Mouse (Mus musculus) myocyte (in vitro differentiated cells): ENCODE data around the gene Tenm4. TPM values are rescaled to one million over a fixed set of nuclear protein-coding genes. Genes with fewer than 3 reads are reported as not detected.

Source experiments
- H3K27me3 ChIP-seq: one replicate; pipeline ENCODE4 v1.6.1; 2011; ENCODE audit not compliant: control insufficient read depth, insufficient read depth, insufficient read length
- H3K36me3 ChIP-seq: one replicate; pipeline ENCODE4 v1.6.1; 2011; ENCODE audit not compliant: control insufficient read depth, insufficient read depth
- H3K4me2 ChIP-seq: one replicate; pipeline ENCODE4 v1.6.1; 2011; ENCODE audit warnings: low read depth, control low read depth
- H3K4me3 ChIP-seq: one replicate; pipeline ENCODE4 v1.5.1; 2011; ENCODE audit warnings: mild to moderate bottlenecking, control low read depth, moderate library complexity
- H3K79me2 ChIP-seq: one replicate; pipeline ENCODE4 v1.6.1; 2011; ENCODE audit not compliant: control insufficient read depth, insufficient read depth
- H3ac ChIP-seq: one replicate; pipeline ENCODE4 v1.6.1; 2011; ENCODE audit not compliant: control insufficient read depth, insufficient read length
- CEBPB ChIP-seq: IDR thresholded peaks from 2 replicates; pipeline ENCODE4 v1.6.1; 2011; ENCODE audit warnings: mild to moderate bottlenecking, moderate library complexity; ENCODE audit not compliant: poor library complexity, insufficient read depth, severe bottlenecking
- E2F4 ChIP-seq: IDR thresholded peaks from one replicate; pipeline ENCODE4 v1.6.1; 2011; ENCODE audit warnings: mild to moderate bottlenecking, control low read depth, moderate library complexity; ENCODE audit not compliant: insufficient read depth
- MAX ChIP-seq: IDR thresholded peaks from one replicate; pipeline ENCODE4 v1.6.1; 2011; ENCODE audit warnings: low read depth, mild to moderate bottlenecking, control low read depth
- MYOD1 ChIP-seq, 3 experiments: IDR thresholded peaks; one replicate each; pipeline ENCODE4 v1.6.1; 2011; ENCODE audit warnings: control low read depth in 2 of 3, low read depth in 2 of 3, mild to moderate bottlenecking in 2 of 3, moderate library complexity in 1 of 3; ENCODE audit not compliant: insufficient read length in 2 of 3, control insufficient read depth in 1 of 3
- MYOG ChIP-seq, 3 experiments: IDR thresholded peaks; one replicate each; pipeline ENCODE4 v1.6.1; 2011; ENCODE audit warnings: control low read depth in 2 of 3, low read depth in 2 of 3, mild to moderate bottlenecking in 2 of 3; ENCODE audit not compliant: insufficient read length in 2 of 3, control insufficient read depth in 1 of 3, insufficient read depth in 1 of 3
- POLR2A ChIP-seq: IDR thresholded peaks from one replicate; pipeline ENCODE4 v1.6.1; 2011; ENCODE audit warnings: low read depth, mild to moderate bottlenecking, control low read depth, moderate library complexity; ENCODE audit not compliant: insufficient read length
- POLR2AphosphoS2 ChIP-seq: IDR thresholded peaks from one replicate; pipeline ENCODE4 v1.6.1; 2011; ENCODE audit warnings: low read depth, control low read depth; ENCODE audit not compliant: insufficient read length
- REST ChIP-seq: IDR thresholded peaks from one replicate; pipeline ENCODE4 v1.6.1; 2011; ENCODE audit warnings: mild to moderate bottlenecking, control low read depth, moderate library complexity; ENCODE audit not compliant: insufficient read depth, insufficient read length
- SRF ChIP-seq: IDR thresholded peaks from one replicate; pipeline ENCODE4 v1.6.1; 2011; ENCODE audit warnings: low read depth; ENCODE audit not compliant: control insufficient read depth, insufficient read length
- TCF12 ChIP-seq: IDR thresholded peaks from one replicate; pipeline ENCODE4 v1.6.1; 2011; ENCODE audit warnings: mild to moderate bottlenecking, control low read depth; ENCODE audit not compliant: poor library complexity, insufficient read depth, severe bottlenecking
- TCF3 ChIP-seq: IDR thresholded peaks from one replicate; pipeline ENCODE4 v1.6.1; 2011; ENCODE audit warnings: low read depth, control low read depth; ENCODE audit not compliant: insufficient read length
- USF1 ChIP-seq: IDR thresholded peaks from one replicate; pipeline ENCODE4 v1.6.1; 2011; ENCODE audit warnings: low read depth, mild to moderate bottlenecking, control low read depth, moderate library complexity
- polyA plus RNA-seq: library from polyadenylated mRNA; unstranded; fragments of >200 nt; fragmentation: generic; extraction: Trizol; gene quantifications from one replicate; pipeline ENCODE4 v1.2.1, GENCODE M21; 2012; ENCODE audit warnings: missing spikeins

Gene Tenm4
- polyA plus RNA-seq, 1 experiment, result 10.9 TPM

DNA sequence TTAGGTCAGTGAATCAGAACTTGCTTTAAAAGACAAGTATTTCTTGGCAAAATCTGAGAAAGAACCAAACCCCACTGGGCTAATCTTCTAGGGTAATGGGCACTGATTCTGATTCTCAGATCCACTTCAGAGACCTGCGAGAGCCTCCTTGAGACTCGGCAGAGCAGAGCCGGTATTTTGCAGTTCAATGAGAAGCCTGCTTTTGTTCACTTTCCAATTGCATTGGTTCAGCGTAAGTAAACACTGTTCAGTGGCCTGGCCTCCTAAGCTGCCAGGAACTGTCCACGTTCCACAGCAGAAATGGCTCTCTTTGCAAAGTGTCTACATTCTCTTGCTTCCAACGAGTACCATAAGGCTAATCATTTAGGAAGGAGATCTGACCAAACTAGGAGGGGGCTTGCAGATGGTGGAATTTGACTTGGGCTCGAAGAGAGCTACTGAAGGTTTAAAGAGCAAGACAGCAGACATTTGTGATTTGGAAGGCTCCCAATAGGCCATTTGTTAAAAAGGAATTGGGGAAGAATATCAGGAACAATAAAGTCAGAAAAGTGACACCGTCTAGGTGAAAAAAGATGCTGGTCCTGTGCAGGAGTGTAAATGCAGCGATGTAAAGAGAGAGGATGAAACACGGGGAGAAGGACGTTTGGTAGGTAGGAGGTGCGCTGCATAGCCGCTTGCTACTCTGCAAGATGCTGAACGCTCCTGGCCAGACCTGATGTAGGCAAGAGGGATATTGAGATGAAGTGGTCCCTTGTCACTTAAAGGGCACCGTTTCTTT is 636.4 kb downstream of the Tenm4 start:
- no peak overlapping the region for H3K4me3 ChIP-seq
- H3ac ChIP-seq, result no peak overlapping the region
- H3K79me2 ChIP-seq, result no peaks in the 10 kb centered on the region
- H3K36me3 ChIP-seq, result no peaks in the 10 kb centered on the region
- H3K4me2 ChIP-seq, result no peak overlapping the region
- TF ChIP-seq USF1 (no peak), SRF (no peak), MYOD1 (IDR thresholded peaks at IDR 0.05; ENCODE audit: control insufficient read depth in 1 of 3, insufficient read length in 2 of 3, low read depth in 2 of 3) (no peak), E2F4 (no peak), CEBPB (no peak)
- no peaks in the 10 kb centered on the region for H3K27me3 ChIP-seq

- H3K27me3 ChIP-seq, result no peaks in the 10 kb centered on the region
- no peaks in the 10 kb centered on the region for H3K36me3 ChIP-seq
- no peak for TF ChIP-seq MAX
- TF ChIP-seq TCF12, result no peak
- TF ChIP-seq E2F4, result no peak
- no peak for TF ChIP-seq MYOG (IDR thresholded peaks at IDR 0.05; ENCODE audit: control insufficient read depth in 1 of 3, insufficient read depth in 1 of 3, insufficient read length in 2 of 3, low read depth in 2 of 3)
- no peak for TF ChIP-seq POLR2AphosphoS2
- no peak for TF ChIP-seq SRF
- TF ChIP-seq USF1, result no peak
- no peak for TF ChIP-seq CEBPB
- no peak for TF ChIP-seq MYOD1 (IDR thresholded peaks at IDR 0.05; ENCODE audit: control insufficient read depth in 1 of 3, insufficient read length in 2 of 3, low read depth in 2 of 3)
- no peak for TF ChIP-seq POLR2A
- no peak for TF ChIP-seq REST
- TF ChIP-seq TCF3, result no peak
- no peak overlapping the region for H3ac ChIP-seq
- no peaks in the 10 kb centered on the region for H3K79me2 ChIP-seq
- no peak overlapping the region for H3K4me2 ChIP-seq
- no peak overlapping the region for H3K4me3 ChIP-seq
These were observed 637.1 kb downstream of the Tenm4 start for GRCm38 (mm10) chr7:96808059-96808646.

- TF ChIP-seq MYOG (IDR thresholded peaks at IDR 0.05; ENCODE audit: control insufficient read depth in 1 of 3, insufficient read depth in 1 of 3, insufficient read length in 2 of 3, low read depth in 2 of 3) (no peak), POLR2AphosphoS2 (peak; percentile 43)
- Histone ChIP-seq H3ac (no peak overlapping the region), H3K27me3 (no peaks in the 10 kb centered on the region), H3K36me3 (no peaks in the 10 kb centered on the region), H3K4me2 (no peak overlapping the region), H3K79me2 (no peaks in the 10 kb centered on the region), H3K4me3 (no peak overlapping the region)
These were observed 640.6 kb downstream of the Tenm4 start for GRCm38 (mm10) chr7:96811691-96812090.

- Histone ChIP-seq H3K27me3 (no peaks in the 10 kb centered on the region), H3K36me3 (no peaks in the 10 kb centered on the region), H3K79me2 (no peaks in the 10 kb centered on the region), H3K4me2 (no peak overlapping the region), H3K4me3 (no peak overlapping the region), H3ac (no peak overlapping the region)
- no peak for TF ChIP-seq MAX
- TF ChIP-seq MYOG (IDR thresholded peaks at IDR 0.05; ENCODE audit: control insufficient read depth in 1 of 3, insufficient read depth in 1 of 3, insufficient read length in 2 of 3, low read depth in 2 of 3), result no peak
- TF ChIP-seq CEBPB, result no peak
- TF ChIP-seq E2F4, result no peak
- TF ChIP-seq POLR2AphosphoS2, result no peak
- no peak for TF ChIP-seq SRF
- no peak for TF ChIP-seq REST
- TF ChIP-seq MYOD1 (IDR thresholded peaks at IDR 0.05; ENCODE audit: control insufficient read depth in 1 of 3, insufficient read length in 2 of 3, low read depth in 2 of 3), result no peak
- TF ChIP-seq USF1, result no peak
- no peak for TF ChIP-seq TCF12
- no peak for TF ChIP-seq POLR2A
- no peak for TF ChIP-seq TCF3
These were observed 642.0 kb downstream of the Tenm4 start for GRCm38 (mm10) chr7:96813036-96813435.
